ENCODE assay signal across 8 mouse cellular contexts in genomic region chr9:57433097-57434032, GRCm38 (mm10). TPM values are rescaled to one million over a fixed set of nuclear protein-coding genes. Genes with fewer than 3 reads are reported as not detected.
DNase-seq lines count a peak whose midpoint lies in the region; ATAC-seq and TF ChIP-seq lines count a peak whose summit lies in the region.

No protein-coding gene starts in this region.

- peak overlapping the region; percentile 43 for H3K9ac ChIP-seq in forebrain, embryonic 13.5 days
- no peak overlapping the region; the same call in 1 of the 2 replicates for H3K9ac ChIP-seq in heart, postnatal 0 days (replicated peaks; ENCODE audit: low read depth, low read length)
- H3K9ac ChIP-seq in liver, embryonic 15.5 days, result no peak overlapping the region
- peak overlapping the region; percentile 10; the same call in 1 of the 2 replicates for H3K9ac ChIP-seq in neural tube, embryonic 12.5 days
- 0 out of 2 replicates have a peak overlapping the region, but pooled peaks have one; percentile 13 for H3K9ac ChIP-seq in stomach, postnatal 0 days (ENCODE audit: low read length)

- peak; percentile 62 for ATAC-seq in cerebellum, adult (ENCODE audit: insufficient number of reproducible peaks, low FRiP score, low TSS enrichment)
- peak; percentile 70 for ATAC-seq in forebrain, embryonic 13.5 days
- ATAC-seq in heart, postnatal 0 days (ENCODE audit: insufficient read depth, low read depth), result peak; percentile 75
- peak; percentile 35; the same call in 1 of the 2 replicates for ATAC-seq in liver, embryonic 15.5 days (ENCODE audit: insufficient read depth)
- ATAC-seq in neural tube, embryonic 12.5 days (ENCODE audit: low FRiP score, low read depth), result peak; percentile 48; the same call in 1 of the 2 replicates
- ATAC-seq in stomach, postnatal 0 days (ENCODE audit: low FRiP score, low TSS enrichment), result peak; percentile 72

- H3K4me3 ChIP-seq in E14TG2a.4 (replicated peaks; ENCODE audit: low read length), result no peak overlapping the region
- no peak overlapping the region for H3K4me3 ChIP-seq in forebrain, embryonic 13.5 days
- H3K4me3 ChIP-seq in heart, postnatal 0 days (ENCODE audit: low read depth, low read length), result no peak overlapping the region
- no peak overlapping the region for H3K4me3 ChIP-seq in liver, embryonic 15.5 days (replicated peaks)
- H3K4me3 ChIP-seq in neural tube, embryonic 12.5 days, result no peak overlapping the region
- H3K4me3 ChIP-seq in stomach, postnatal 0 days (ENCODE audit: low read depth, low read length), result no peak overlapping the region

- H3K4me1 ChIP-seq in E14TG2a.4 (replicated peaks; ENCODE audit: low read depth, low read length), result peaks cover 98% of the 10 kb centered on the region
- peaks cover 19% of the 10 kb centered on the region for H3K4me1 ChIP-seq in forebrain, embryonic 13.5 days
- peaks cover 13% of the 10 kb centered on the region for H3K4me1 ChIP-seq in heart, postnatal 0 days (ENCODE audit: control insufficient read depth, insufficient read depth)
- H3K4me1 ChIP-seq in liver, embryonic 15.5 days (replicated peaks), result peaks cover 38% of the 10 kb centered on the region
- H3K4me1 ChIP-seq in neural tube, embryonic 12.5 days, result peaks cover 20% of the 10 kb centered on the region
- peaks cover 2% of the 10 kb centered on the region for H3K4me1 ChIP-seq in stomach, postnatal 0 days (replicated peaks; ENCODE audit: control insufficient read depth, insufficient read depth)

- peak; percentile 89 for DNase-seq in heart, postnatal 0 days (ENCODE audit: low spot score)
- DNase-seq in kidney, postnatal 36 days, result peak; percentile 81 to 87
- peak; percentile 78 for DNase-seq in stomach, postnatal 0 days (ENCODE audit: low spot score)

- peaks cover 88% of the 10 kb centered on the region for H3K36me3 ChIP-seq in E14TG2a.4 (ENCODE audit: insufficient read depth, low read length)
- H3K36me3 ChIP-seq in forebrain, embryonic 13.5 days (ENCODE audit: poor library complexity, severe bottlenecking), result 0 out of 2 replicates have a peak, but pooled peaks cover 3% of the 10 kb centered on the region
- H3K36me3 ChIP-seq in heart, postnatal 0 days (replicated peaks; ENCODE audit: control insufficient read depth, insufficient read depth, low read length), result 0 out of 2 replicates have a peak, but pooled peaks cover 5% of the 10 kb centered on the region
- H3K36me3 ChIP-seq in liver, embryonic 15.5 days (replicated peaks), result 0 out of 2 replicates have a peak, but pooled peaks cover 4% of the 10 kb centered on the region
- H3K36me3 ChIP-seq in neural tube, embryonic 12.5 days, result no peaks in the 10 kb centered on the region
- H3K36me3 ChIP-seq in stomach, postnatal 0 days (ENCODE audit: control insufficient read depth, insufficient read depth, low read length), result no peaks in the 10 kb centered on the region

- no peaks in the 10 kb centered on the region for H3K9me3 ChIP-seq in E14TG2a.4 (ENCODE audit: low read length)
- H3K9me3 ChIP-seq in forebrain, embryonic 13.5 days (replicated peaks), result no peaks in the 10 kb centered on the region
- H3K9me3 ChIP-seq in heart, postnatal 0 days (replicated peaks; ENCODE audit: control insufficient read depth, low read length), result no peaks in the 10 kb centered on the region
- H3K9me3 ChIP-seq in liver, embryonic 15.5 days (replicated peaks), result no peaks in the 10 kb centered on the region
- H3K9me3 ChIP-seq in neural tube, embryonic 12.5 days, result no peaks in the 10 kb centered on the region
- no peaks in the 10 kb centered on the region for H3K9me3 ChIP-seq in stomach, postnatal 0 days (ENCODE audit: control insufficient read depth, low read length)

- WGBS in forebrain, embryonic 13.5 days, result 27% methylated on average over 11 of the region's 11 CpGs
- 8% methylated on average over 11 of the region's 11 CpGs for WGBS in heart, postnatal 0 days
- WGBS in liver, embryonic 15.5 days (ENCODE audit: insufficient replicate concordance), result 12% methylated on average over 11 of the region's 11 CpGs
- 22% methylated on average over 11 of the region's 11 CpGs for WGBS in neural tube, embryonic 12.5 days
- WGBS in stomach, postnatal 0 days, result 7% methylated on average over 11 of the region's 11 CpGs

- no peak overlapping the region for H3K4me2 ChIP-seq in forebrain, embryonic 13.5 days
- no peak overlapping the region for H3K4me2 ChIP-seq in heart, postnatal 0 days (ENCODE audit: low read depth, low read length)
- no peak overlapping the region for H3K4me2 ChIP-seq in liver, embryonic 15.5 days
- no peak overlapping the region for H3K4me2 ChIP-seq in neural tube, embryonic 12.5 days (replicated peaks)
- H3K4me2 ChIP-seq in stomach, postnatal 0 days (replicated peaks; ENCODE audit: low read depth), result peak overlapping the region; percentile 2

- no peaks in the 10 kb centered on the region for H3K27me3 ChIP-seq in E14TG2a.4 (ENCODE audit: insufficient read depth, low read length)
- H3K27me3 ChIP-seq in forebrain, embryonic 13.5 days, result no peaks in the 10 kb centered on the region
- no peaks in the 10 kb centered on the region for H3K27me3 ChIP-seq in heart, postnatal 0 days (ENCODE audit: control insufficient read depth, insufficient read depth, low read length)
- H3K27me3 ChIP-seq in liver, embryonic 15.5 days, result no peaks in the 10 kb centered on the region
- no peaks in the 10 kb centered on the region for H3K27me3 ChIP-seq in neural tube, embryonic 12.5 days (replicated peaks)
- no peaks in the 10 kb centered on the region for H3K27me3 ChIP-seq in stomach, postnatal 0 days (ENCODE audit: control insufficient read depth, insufficient read depth, low read length)

- peak; percentile 83 for TF ChIP-seq CTCF in E14TG2a.4 (conservative IDR thresholded peaks at IDR 0.05; ENCODE audit: low read length)
- TF ChIP-seq CTCF in heart, postnatal 0 days (IDR thresholded peaks at IDR 0.05; ENCODE audit: low read depth), result peak; percentile 83
- TF ChIP-seq CTCF in stomach, postnatal 0 days (IDR thresholded peaks at IDR 0.05; ENCODE audit: low read depth), result peak; percentile 95

- no peak overlapping the region; the same call in 1 of the 2 replicates for H3K27ac ChIP-seq in forebrain, embryonic 13.5 days
- peak overlapping the region; percentile 70 for H3K27ac ChIP-seq in heart, postnatal 0 days (ENCODE audit: low read depth)
- H3K27ac ChIP-seq in liver, embryonic 15.5 days (replicated peaks), result peak overlapping the region; percentile 53; the same call in 1 of the 2 replicates
- no peak overlapping the region for H3K27ac ChIP-seq in neural tube, embryonic 12.5 days
- peak overlapping the region; percentile 86 for H3K27ac ChIP-seq in stomach, postnatal 0 days (replicated peaks)

- peak; percentile 28; the same call in 1 of the 2 replicates for TF ChIP-seq EP300 in heart, postnatal 0 days (IDR thresholded peaks at IDR 0.05; ENCODE audit: low read depth)
- TF ChIP-seq EP300 in stomach, postnatal 0 days (optimal IDR thresholded peaks at IDR 0.05), result peak; percentile 75

RNA-seq across cellular contexts. Expression of gene Ppcdc, which starts 6.6 kb away (rescaled TPM):
- 26.1 TPM in 2 replicates for polyA plus RNA-seq in forebrain, embryonic 13.5 days (2015; fragmentation: Nextera tagmentation; extraction: Ambion mirVana)
- total RNA-seq in heart, postnatal 0 days (2014; rRNA removed; ENCODE audit: low replicate concordance), result 14.0 and 14.1 TPM in 2 replicates
- 14.1 and 14.3 TPM in 2 replicates for polyA plus RNA-seq in heart, postnatal 0 days (2015; fragmentation: Nextera tagmentation; extraction: Ambion mirVana)
- polyA plus RNA-seq in liver, embryonic 15.5 days (2015; fragmentation: Nextera tagmentation; extraction: Ambion mirVana), result 8.9 and 10.5 TPM in 2 replicates
- polyA plus RNA-seq in neural tube, embryonic 12.5 days (2016; fragmentation: Nextera tagmentation; extraction: Ambion mirVana), result 21.8 and 24.3 TPM in 2 replicates
- polyA plus RNA-seq in stomach, postnatal 0 days (2015; fragmentation: Nextera tagmentation; extraction: Ambion mirVana), result 14.2 and 16.2 TPM in 2 replicates

RNA-seq across cellular contexts. Expression of gene Scamp5, which starts 34.5 kb away (rescaled TPM):
- 52.2 and 62.1 TPM in 2 replicates for polyA plus RNA-seq in forebrain, embryonic 13.5 days (2015; fragmentation: Nextera tagmentation; extraction: Ambion mirVana)
- 16.1 and 19.6 TPM in 2 replicates for total RNA-seq in heart, postnatal 0 days (2014; rRNA removed; ENCODE audit: low replicate concordance)
- 7.0 TPM in 2 replicates for polyA plus RNA-seq in heart, postnatal 0 days (2015; fragmentation: Nextera tagmentation; extraction: Ambion mirVana)
- polyA plus RNA-seq in liver, embryonic 15.5 days (2015; fragmentation: Nextera tagmentation; extraction: Ambion mirVana), result 7.7 and 8.1 TPM in 2 replicates
- 40.6 and 43.0 TPM in 2 replicates for polyA plus RNA-seq in neural tube, embryonic 12.5 days (2016; fragmentation: Nextera tagmentation; extraction: Ambion mirVana)
- polyA plus RNA-seq in stomach, postnatal 0 days (2015; fragmentation: Nextera tagmentation; extraction: Ambion mirVana), result 42.4 and 48.7 TPM in 2 replicates

Comparison
In these comparisons a context has a peak if more than half of its experiments do, and no peak if none do; other contexts are left out.
1. H3K27ac ChIP-seq: peak in heart, postnatal 0 days (single experiment), liver, embryonic 15.5 days (single experiment) and stomach, postnatal 0 days (single experiment); none in forebrain, embryonic 13.5 days (single experiment) and neural tube, embryonic 12.5 days (single experiment).
2. H3K9ac ChIP-seq: peak in forebrain, embryonic 13.5 days (single experiment), neural tube, embryonic 12.5 days (single experiment) and stomach, postnatal 0 days (single experiment); none in heart, postnatal 0 days (single experiment) and liver, embryonic 15.5 days (single experiment).
3. Peak in every context shown above with its lines, with median percentiles within 50 percentile points of each other: CTCF ChIP-seq, ATAC-seq and DNase-seq.